Mouse (Mus musculus): ENCODE results near the gene Ttc24.

Gene Ttc24
- long read RNA-seq, experiment 1 = 0 reads
- long read RNA-seq, experiment 2 = 0 reads

- intact Hi-C loops (cut with DNase I) = loop anchor here (10.0 kb wide), 1 partner anchor 143 kb away; the partner anchor contains the start of genes Isg20l2 and Rrnad1
Observed at GRCm38 (mm10) chr3:88078204-88078603, at the start of gene Ttc24. TSS of gene Ttc24 (minus strand) at chr3:88078304.

- intact Hi-C loops (cut with DNase I) = no loop called here
Observed at GRCm38 (mm10) chr3:88127636-88128035, 49.5 kb upstream of the Ttc24 start.

GRCm38 (mm10) chr3:88126181-88126580, 48.1 kb upstream of the Ttc24 start:
- intact Hi-C loops (cut with DNase I) = no loop called here

GRCm38 (mm10) chr3:88125195-88125594, 47.1 kb upstream of the Ttc24 start:
- intact Hi-C loops (cut with DNase I) = no loop called here

DNA sequence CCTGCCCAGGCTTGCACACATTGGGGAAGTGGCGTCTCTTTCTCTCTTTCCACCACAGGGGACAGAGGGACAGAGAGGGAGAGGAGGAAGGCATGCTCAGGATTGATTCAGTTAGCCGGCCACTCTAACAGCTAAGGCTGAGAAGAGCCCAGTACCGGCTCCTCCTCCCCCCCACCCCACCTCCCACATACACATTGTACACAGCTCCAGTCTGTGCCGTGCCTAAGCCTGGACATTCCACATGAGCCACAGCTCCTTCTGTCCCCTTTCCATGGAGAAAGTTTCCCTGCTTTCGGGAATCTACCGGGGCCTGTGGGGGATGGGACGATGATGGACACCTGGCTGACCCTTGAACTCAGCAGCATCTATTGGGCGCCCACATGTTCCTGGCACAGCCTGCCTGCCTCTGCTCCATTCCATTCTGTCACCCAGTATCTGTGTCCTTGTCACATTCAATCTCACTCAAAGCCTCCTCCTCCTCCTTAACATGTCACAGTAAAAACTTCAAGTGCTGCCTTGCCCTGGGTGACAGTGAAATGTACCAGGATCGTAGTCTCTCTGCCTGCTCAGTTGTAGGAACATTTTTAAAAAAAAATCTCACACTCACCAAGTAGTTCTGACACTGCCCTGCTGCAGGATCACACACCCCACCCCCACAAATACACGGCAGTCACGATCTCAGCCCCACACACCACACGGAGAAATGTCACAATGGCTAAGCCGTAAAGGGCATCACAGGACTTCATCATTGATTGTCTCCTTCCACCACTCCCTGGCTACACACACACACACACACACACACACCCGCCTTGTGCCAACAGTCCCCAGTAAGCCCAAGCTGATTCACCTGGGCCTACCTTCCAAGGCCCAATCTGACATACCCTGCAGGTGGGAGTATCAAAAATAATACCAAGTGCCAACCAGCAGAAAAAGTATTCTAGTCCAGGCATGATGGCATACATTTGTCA, 43.3 kb upstream of the Ttc24 start:
- intact Hi-C loops (cut with DNase I) = no loop called here

GRCm38 (mm10) chr3:88120117-88120651, 42.1 kb upstream of the Ttc24 start:
- intact Hi-C loops (cut with DNase I) = no loop called here

- intact Hi-C loops (cut with DNase I) = no loop called here
Observed at GRCm38 (mm10) chr3:88114396-88114795, 36.3 kb upstream of the Ttc24 start.

- intact Hi-C loops (cut with DNase I) = no loop called here
Observed at GRCm38 (mm10) chr3:88109126-88109525, 31.0 kb upstream of the Ttc24 start.

DNA sequence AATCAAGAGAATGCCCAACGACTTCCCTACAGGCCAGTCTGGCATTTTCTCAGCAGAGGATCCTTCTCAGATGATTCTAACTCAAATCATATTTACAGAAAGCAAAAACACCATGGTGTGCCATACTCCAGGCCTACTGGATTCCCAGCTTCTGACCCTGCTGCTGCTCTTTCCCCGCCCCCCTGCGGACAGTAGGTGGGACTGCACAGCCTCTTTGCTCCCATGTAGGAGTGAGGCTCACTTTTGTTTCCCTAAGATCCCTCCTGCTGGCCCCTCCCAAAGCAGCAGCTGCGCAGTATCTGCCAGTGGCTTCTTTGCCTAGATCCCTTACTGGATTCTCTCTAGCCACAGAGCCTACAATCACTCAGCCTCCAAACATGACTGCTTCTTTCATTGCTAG, 28.0 kb upstream of the Ttc24 start:
- intact Hi-C loops (cut with DNase I) = no loop called here

- intact Hi-C loops (cut with DNase I) = no loop called here
Observed at GRCm38 (mm10) chr3:88102611-88103010, 24.5 kb upstream of the Ttc24 start.

- intact Hi-C loops (cut with DNase I) = no loop called here
Observed at GRCm38 (mm10) chr3:88102196-88102595, 24.1 kb upstream of the Ttc24 start.

DNA sequence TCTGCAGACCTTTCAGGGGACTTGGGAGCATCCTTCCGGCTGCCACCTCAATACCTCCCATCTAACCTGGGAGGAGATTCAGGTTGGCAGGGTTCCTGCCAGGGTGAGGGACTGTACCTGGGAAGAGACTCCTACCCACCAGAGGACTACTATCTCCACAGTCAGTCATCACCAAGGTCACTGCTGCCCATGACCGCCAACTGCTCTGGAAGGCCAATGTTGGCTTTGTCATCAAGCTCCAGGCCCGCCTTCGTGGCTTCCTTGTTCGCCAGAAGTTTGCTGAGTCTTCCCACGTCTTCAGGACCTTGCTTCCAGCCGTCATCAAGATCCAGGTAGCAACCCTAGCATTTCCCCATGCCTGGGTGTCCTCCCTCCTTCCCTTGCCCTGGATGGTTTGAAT, 23.6 kb upstream of the Ttc24 start:
- intact Hi-C loops (cut with DNase I) = no loop called here

DNA sequence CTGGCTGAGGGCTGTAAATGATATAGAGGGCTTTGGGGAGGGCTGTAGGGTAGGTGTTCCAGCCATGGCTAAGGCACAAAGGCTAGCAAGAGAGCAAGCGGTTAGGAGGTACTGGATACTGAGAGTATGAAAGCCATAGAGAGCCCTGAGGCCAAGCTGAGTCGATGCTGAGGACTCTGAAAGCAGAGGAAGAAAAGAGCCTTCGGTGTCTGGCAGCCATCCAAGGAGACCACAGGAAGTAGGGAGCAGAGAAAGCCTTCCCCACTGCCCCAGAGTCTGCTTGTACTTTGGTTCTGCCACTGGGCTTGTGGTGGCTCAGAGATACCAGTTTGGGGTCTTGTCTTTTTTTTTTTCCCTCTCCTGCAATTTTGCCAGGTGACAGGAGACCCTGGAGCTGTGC, 22.1 kb upstream of the Ttc24 start:
- intact Hi-C loops (cut with DNase I) = no loop called here

DNA sequence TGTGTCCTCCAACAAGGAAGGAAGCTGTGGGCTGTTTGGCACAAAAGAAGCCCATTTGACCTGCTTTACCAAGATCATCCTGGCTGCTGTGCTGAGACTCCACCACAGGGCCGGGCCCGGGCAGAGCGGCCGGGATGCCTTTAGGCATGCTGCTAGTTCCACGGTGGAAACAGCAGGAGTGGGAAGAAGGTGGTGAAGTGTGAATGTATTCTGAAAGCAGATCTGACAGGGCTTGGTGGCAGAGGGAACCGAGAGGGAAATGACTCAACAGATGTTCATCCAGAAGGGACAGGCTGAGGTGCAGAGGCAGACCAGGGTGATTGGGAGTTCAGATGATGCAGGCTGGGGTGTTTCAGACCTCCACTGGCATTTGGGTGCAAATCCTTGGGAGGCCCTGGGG, 19.6 kb upstream of the Ttc24 start:
- intact Hi-C loops (cut with DNase I) = no loop called here

GRCm38 (mm10) chr3:88094126-88094525, 16.0 kb upstream of the Ttc24 start:
- intact Hi-C loops (cut with DNase I) = no loop called here

DNA sequence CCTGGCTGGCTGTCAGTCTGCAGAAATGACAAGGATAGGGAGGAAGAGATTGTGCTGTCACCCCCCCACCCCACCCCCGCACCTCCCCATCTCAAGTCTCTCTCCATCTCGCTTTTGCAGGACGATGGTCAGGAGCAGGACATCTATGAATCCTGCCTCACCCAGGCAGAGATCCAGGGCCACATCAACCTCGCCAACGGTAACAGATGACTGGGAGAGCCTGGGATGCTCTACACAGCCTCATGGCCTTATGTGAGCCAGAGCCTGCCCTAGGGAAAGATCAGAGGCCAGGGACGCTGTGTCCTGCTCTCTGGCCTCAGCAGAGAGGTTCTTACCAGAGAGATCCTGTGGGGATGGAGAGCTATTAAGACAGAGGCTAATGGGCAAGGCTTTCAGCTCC, 12.5 kb upstream of the Ttc24 start:
- intact Hi-C loops (cut with DNase I) = no loop called here

DNA sequence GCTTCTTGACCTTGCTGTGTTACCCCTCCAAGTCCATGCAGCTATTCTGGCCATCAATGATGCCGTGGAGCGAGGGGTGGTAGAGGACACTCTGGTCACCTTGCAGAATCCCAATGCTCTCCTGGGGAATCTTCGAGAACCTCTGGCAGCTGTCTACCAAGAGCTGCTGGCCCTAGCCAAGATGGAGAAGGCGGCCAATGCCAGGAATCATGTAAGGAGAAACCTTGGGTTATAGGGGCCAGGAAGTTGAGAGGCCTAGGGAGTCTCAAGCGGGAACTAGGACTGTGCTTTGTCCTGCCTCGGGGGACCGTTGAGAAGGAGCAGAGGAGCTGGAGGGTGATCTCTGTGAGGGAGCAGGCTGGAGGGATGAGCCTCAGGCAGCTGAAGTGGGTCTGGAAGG, 12.0 kb upstream of the Ttc24 start:
- intact Hi-C loops (cut with DNase I) = no loop called here

DNA sequence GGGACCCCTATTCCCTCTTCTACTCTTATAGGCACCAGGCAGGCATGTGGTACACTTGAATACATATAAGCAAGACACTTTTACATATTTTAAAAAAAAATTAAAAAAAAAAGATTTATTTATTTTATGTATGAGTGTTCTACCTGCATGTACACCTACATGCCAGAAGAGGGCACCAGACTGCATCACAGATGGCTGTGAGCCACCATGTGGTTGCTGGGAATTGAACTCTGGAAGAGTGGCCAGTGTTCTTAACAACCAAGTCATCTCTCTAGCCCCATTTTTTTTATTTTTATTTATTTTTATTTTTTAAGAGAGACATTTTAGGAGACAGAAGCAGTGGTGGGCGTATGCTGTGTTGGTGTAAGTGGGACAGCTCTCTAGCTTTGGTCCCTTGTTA, 9.6 kb upstream of the Ttc24 start:
- intact Hi-C loops (cut with DNase I) = loop anchor here (1.0 to 5.0 kb wide), 3 partner anchors 45 to 155 kb away; no protein-coding TSS in a partner anchor

- intact Hi-C loops (cut with DNase I) = loop anchor here (5.0 kb wide), 2 partner anchors 47 to 157 kb away; no protein-coding TSS in a partner anchor
Observed at GRCm38 (mm10) chr3:88085459-88085858, 7.4 kb upstream of the Ttc24 start.

GRCm38 (mm10) chr3:88084001-88084400, 5.9 kb upstream of the Ttc24 start:
- intact Hi-C loops (cut with DNase I) = no loop called here

DNA sequence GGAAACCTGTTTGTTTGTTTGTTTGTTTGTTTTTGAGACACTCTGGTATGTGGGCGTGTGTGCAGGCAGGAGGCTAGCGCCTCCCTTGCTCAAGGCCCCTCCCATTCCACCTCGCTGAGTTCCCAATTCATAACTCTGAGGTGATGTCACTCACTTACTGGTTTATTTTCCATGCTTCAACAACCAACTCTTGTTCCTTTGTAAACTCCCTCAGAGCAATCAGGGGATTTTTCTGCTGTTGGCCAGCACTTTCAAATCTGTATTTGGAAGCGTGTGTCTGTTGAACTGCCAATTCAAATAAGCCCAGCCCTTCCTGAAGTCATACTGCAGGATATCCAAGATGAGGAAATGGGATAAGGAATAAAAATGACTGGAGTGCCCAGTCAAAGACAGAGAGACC, 4.6 kb upstream of the Ttc24 start:
- intact Hi-C loops (cut with DNase I) = no loop called here

GRCm38 (mm10) chr3:88082224-88082618, 4.1 kb upstream of the Ttc24 start:
- intact Hi-C loops (cut with DNase I) = no loop called here

Measured in adrenal gland (tissue).